Mouse (Mus musculus) large intestine, adult 2 months (tissue): ENCODE data around the gene Ssmem1. TPM values are rescaled to one million over a fixed set of nuclear protein-coding genes. Genes with fewer than 3 reads are reported as not detected.

Experiments used
- DNase-seq: peaks from one replicate; pipeline ENCODE4 v3.0.0-alpha.2; 2012; ENCODE audit warnings: low read depth, low spot score
- WGBS: fragments of 180-500 bp; shearing (Covaris S2); methylation state at CpG from one replicate; pipeline ENCODE4 v1.1.7; 2018; 5-methylcytosine and 5-hydroxymethylcytosine counted together
- polyA plus RNA-seq: library from polyadenylated mRNA; depleted of rRNA; stranded (reverse); fragments of >200 nt; gene quantifications from 2 replicates; pipeline ENCODE4 v1.2.3, GENCODE M21; 2012

Gene Ssmem1
- polyA plus RNA-seq, 1 experiment = not detected

DNA sequence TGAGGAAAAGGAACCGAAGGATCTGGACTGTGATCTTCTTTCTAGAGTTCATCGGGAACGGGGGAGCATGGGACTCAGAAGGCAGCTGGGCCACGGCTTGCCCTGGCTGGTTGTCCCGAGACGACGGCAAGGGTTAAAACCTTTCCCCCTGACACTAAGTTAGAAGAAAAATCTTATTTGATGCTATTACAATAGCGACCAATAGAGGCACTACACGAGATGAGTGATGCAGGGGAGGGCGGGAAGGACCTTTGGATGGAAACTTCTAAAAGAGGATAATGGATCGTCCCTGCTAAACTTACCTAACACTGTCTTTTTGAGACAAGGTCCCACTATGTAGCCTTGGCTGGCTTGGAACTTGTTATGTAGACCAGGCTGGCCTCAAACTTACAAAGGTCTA, 10.8 kb downstream of the Ssmem1 start:
- 60% methylated on average over 11 of the region's 11 CpGs for WGBS
- no peak for DNase-seq

DNA sequence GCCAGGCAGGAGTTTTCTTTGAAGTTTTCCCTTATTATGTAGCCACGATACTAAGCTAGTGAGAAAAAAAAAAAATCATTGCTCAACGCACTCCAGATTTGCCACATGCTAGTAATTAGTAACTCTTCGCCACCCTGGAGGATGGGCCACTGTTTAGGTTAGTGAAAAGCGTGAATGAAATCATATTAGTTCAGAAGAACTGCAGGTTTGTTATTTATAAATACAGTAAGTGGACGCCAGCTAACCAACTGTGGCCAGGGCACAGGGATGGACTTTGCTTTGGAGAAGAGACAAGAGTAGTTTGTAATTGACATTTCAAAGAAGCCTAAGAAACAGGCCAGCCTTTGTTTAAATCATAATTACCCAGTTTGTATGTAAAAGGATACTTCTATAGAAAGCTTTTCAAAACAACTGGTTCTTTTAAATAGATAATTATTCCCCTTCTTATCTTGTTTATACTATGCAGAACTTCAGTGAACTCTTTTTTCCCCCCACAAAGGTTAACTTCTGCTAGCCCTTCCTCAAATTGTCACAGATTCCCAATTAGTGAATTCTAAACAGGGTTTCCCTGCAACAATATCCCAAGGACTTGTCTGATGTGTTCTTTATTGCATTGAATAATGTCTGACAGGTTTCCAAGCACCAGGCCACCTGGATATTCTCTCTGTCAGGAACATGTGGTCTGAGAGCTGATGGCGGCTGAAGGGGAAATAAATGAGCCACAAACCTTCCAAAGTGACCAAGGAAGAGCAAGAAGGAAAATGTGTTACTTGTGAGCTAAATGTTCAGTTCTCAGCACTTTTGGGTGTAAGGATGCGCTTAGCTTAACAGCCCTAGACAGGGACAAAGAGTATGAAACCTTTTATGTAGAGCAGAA, 16.0 kb downstream of the Ssmem1 start:
- WGBS = 72% methylated on average over 7 of the region's 7 CpGs
- no peak for DNase-seq

DNA sequence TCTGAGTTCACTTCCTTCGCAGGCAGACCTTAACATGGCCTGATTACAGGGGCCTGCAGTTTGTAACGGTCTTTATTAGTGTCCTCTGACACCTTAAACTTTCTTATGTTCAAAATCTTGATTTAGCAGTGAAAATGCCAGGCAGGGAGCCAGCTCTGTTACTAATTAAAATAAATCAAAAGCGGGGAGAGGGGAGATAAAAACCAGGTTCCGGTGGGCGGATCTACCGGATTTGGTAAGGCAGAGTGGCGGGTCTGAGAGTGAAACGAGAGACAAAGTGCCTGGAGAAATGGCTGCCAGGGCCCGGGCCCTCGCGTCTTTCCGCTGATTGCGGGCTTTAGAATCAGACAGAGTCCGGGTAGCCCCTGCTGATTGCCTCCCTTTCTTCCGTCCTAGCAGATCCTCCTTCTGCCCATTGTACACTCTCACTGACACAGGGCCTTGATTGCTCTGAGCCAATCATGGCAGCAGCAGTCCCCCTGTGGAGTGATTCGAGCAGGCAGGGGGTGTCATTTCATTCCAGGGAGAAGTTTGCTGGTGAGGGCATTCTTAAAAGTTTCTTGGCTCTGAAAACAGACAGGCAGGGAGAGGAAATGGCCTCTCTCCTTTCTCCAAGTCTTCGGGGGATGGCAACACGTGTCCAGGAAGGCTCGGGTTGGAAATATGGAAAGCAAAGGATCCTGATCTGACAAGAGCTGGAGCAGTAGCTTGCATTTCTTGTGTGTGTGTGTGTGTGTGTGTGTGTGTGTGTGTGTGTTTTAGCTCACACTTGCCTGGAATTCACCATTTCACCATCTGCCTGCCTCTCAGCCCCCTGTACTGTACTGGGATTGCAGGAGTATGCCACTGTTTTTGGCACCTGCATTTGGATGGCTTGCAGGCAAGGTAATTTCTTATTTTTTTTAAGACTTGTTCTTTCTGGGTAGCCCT, 17.2 kb downstream of the Ssmem1 start:
- DNase-seq = no peak
- WGBS = 60% methylated on average over 19 of the region's 19 CpGs

DNA sequence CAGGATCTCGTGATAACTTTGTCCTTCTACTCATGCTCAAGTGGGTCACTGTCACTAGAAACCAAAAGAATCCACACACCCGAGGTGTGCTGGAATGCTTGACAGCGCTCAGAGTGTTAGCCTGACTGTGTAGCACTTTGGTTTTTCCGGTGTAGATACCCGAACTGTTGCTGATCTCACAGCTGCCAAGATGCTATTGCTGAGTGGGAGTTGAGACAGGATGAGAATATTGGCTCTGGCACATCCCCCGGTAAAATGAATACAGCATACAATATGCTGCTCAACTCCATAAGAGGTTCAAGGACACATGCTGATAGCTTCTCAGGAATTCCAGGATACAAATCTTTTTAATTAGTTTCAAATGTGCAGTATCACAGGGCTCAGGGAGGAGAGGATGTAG, 19.2 kb downstream of the Ssmem1 start:
- WGBS = 67% methylated on average over 6 of the region's 6 CpGs
- no peak for DNase-seq

DNA sequence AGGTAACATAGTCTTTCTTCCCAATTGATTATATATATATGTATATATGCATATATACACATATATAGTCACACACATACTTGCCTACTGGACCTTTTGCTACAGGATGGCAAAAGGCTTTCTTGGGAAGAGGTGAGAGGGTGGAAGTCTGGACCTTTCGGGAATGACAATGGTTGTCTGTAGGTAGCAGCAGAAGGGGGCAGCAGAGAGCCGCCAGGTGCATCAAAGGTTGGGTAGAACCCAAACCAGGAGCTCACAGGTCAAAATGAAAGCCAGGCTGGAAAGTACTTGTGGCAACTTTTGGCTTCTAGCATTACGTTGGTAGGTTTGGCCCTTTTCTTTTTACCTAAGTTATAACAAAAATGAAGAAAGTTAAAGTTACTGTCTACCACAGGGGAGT, 25.7 kb downstream of the Ssmem1 start:
- 44% methylated on average over 3 of the region's 3 CpGs for WGBS
- DNase-seq = no peak

DNA sequence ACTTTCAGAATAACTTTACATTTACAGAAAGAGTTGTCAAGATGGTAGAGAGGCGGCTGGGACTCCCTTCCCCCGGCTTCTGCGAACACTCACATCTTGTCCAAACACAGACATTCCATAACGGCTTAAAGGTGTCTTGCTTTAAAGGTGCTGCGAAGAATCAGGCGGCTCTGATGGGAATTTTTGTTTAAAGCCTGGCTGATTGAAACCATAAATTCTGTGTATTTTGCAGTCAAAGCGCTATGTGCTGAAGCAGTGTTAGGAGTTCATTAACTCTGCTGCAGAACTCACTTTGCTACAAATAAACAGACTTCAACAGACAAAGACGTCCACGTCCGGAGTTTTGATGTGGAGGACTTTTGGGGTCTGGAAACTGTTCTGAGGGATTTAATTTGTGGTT, 28.6 kb downstream of the Ssmem1 start:
- 70% methylated on average over 10 of the region's 10 CpGs for WGBS

DNA sequence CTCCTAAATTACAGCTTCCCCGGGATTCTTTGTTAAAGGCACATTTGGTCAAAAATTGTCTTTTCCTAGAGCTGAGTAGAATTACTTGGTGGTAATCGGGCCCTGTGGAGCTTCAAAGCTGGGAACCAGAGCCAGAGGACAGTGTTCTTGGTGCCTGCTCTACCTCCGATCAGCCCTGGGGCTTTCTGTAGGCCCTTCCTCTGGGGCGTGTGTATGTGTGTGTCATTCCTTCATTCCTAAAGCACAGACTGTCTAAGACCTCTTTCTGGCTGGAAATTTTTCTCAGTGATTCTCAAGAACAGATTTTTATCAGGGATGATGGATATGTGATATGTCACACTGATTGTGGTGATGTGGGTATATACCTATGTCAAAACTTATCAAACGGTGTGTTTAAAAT, 29.2 kb downstream of the Ssmem1 start:
- WGBS = 82% methylated on average over 5 of the region's 5 CpGs
- DNase-seq = no peak

More for the DNA sequence above, 28.6 kb downstream of the Ssmem1 start:
- DNase-seq = no peak

DNA sequence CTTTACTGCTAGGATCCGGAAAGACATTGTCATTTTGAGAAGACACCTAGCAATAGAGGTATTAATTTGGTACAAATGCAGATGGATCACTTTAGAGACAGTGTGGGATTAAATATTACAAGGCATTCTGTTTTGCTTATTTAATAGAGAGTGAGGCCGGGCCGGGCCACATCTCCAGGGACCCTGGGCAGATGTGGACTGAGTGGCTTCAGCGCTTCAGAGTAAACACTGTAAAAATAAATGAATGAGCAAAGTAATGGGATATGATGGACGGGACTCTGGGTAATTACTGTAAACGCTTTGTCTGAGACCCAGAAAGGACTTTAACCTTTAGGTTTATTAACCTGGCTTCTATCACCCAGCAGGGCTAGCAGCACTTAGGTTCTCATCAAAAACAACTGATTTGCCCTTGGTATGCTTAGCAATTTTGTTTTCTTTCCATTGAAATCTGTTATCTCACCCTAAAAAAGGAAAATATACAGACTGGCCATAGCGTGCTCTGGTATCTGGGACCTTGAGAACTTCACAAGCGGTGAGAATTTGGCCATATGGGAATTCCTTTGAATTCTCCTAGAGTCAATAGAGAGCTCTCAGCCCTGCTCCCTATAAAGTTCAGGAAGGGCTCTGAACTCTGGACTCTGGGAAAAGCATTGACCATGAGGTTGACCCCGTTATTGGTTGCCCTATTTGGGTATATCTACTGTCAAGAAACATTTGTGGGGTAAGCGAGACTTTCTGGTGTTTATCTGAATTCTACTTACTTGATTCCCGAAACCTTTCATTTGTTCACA, 31.6 kb downstream of the Ssmem1 start, which contains the start of gene Cpa2:
Gene Cpa2 (plus strand): TSS at position 574 of the 791 bp plus-strand sequence.
- 37% methylated on average over 11 of the region's 11 CpGs for WGBS
- no peak for DNase-seq

DNA sequence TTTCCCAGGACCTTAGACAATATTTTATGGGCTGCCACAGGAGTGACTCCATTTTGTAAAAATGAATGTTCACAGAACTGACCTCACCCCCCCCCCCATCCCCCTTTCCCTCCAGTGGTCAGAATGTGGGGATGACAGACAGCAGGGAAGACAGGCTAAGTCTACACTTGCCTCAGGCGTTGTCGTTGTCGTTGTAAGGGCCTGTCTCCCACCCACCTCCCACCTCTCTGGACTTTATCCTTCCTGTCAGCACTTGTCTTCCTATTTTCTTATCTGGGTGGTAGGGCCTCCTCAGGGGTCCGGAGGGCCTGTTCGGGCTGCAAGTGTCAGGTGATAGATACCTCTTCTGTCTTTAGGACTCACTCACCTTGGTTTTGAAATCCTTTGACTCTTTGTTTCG, 32.6 kb downstream of the Ssmem1 start:
- 98% methylated on average over 6 of the region's 6 CpGs for WGBS

DNA sequence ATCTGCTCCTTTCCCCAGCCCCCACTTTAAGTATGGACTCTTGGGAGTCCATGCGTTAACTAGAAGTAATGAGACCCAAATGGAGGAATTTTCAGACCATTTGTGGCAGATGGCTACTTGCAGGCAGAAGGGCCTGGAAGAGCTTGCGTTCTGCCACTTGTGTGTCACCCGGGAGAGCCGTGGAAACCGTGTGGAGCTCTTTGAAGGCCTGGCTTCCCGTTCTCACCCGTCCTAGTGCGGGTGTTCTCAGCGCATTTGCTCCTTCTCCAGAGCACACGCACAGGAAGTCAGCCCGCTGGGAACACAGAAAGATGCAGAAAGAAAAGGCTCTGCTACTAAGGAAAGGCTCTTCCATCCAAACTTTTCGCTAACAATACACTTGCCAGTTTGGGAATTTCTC, 33.4 kb downstream of the Ssmem1 start:
- DNase-seq = no peak
- 84% methylated on average over 12 of the region's 12 CpGs for WGBS

More for the DNA sequence above, 32.6 kb downstream of the Ssmem1 start:
- DNase-seq = no peak

DNA sequence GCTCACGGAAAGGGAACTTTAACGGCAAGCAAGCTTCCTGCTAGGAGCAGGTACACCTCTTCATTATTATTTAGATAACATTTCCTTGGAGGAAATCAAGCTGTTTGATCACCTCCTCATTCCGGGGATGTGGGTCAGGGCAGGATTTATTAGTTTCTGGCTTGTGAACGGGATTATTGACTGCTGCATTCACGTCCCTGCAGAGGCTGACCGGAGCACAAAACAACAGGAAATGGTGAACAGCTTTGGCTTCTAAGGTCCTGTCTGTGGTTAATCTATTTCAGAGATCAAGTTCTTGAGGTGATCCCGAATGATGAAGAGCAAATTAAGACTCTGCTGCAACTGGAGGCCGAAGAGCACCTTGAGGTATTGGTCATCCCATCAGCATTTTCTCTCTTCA, 34.2 kb downstream of the Ssmem1 start:
- 20% methylated on average over 8 of the region's 8 CpGs for WGBS
- DNase-seq = no peak

DNA sequence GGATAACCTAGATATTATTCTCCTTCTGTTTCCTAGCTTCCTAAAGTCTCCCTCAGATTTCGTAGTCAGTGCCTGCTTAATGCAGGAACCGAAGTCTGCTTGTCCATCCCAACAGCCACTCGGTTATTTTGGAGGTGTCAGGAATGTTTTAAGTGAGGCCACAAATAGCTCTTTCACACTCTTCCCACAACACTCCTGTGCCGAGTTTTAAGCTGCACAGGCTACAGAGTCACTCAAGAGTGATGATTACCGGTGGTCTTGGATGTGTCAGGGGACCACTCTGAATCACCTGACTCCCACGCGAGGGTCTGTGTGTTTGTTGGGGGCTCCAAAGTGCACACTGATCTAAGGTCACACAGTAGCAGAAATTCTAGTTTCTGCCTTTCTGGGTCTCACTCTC, 36.0 kb downstream of the Ssmem1 start:
- no peak for DNase-seq
- WGBS = 90% methylated on average over 7 of the region's 7 CpGs

DNA sequence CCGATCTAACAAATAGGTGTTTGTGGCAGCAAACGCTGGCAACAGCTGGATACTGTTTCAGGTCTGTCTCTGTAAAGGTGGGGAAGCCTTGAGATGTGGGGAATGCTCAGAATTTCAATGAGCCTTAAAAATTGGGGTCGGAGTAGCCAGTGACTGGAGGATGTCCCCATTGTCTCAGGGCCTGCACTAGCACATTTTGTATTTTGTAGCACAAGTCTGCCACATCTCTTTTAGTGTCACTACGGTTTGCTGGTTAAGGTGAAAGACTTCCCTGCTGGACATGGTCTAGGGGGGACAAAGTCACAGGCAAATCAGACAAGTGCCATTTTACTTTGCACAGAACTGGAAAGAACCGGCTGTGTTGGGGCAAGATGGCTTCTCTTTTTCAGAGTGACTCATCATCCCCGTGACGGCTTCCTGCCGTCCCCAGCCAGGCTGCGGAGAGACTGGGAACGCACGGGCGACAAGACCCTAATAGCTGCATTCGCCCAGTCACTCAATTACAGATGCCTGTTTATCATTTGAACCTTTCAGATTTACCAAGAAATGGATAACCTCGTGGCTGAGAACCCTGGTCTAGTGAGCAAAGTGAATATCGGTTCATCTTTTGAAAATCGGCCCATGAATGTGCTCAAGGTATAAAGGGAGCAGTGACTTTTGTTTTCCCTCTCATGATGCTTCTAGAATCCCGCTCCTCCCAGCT, 37.1 kb downstream of the Ssmem1 start:
- 66% methylated on average over 17 of the region's 17 CpGs for WGBS
- DNase-seq = no peak

DNA sequence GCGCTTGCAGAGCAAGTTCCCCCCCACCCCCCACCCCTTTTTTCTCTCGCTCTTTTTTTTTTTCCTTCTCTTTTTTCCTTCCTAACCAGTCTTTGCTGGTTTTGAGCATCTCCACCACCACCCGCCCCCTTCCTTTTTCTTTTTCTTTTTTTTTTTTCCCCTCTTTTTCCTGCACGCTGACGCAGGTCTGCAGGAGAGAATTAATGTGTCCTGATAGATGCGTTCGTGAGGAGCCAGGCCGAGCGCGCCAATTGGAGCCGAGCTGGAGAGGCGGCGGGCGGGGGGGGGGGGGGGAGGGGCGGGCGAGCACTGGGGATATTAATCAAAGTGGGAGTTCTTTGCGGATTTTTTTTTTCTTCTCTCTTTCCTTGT, 37.6 kb downstream of the Ssmem1 start:
- no peak for DNase-seq
- 56% methylated on average over 17 of the region's 17 CpGs for WGBS

DNA sequence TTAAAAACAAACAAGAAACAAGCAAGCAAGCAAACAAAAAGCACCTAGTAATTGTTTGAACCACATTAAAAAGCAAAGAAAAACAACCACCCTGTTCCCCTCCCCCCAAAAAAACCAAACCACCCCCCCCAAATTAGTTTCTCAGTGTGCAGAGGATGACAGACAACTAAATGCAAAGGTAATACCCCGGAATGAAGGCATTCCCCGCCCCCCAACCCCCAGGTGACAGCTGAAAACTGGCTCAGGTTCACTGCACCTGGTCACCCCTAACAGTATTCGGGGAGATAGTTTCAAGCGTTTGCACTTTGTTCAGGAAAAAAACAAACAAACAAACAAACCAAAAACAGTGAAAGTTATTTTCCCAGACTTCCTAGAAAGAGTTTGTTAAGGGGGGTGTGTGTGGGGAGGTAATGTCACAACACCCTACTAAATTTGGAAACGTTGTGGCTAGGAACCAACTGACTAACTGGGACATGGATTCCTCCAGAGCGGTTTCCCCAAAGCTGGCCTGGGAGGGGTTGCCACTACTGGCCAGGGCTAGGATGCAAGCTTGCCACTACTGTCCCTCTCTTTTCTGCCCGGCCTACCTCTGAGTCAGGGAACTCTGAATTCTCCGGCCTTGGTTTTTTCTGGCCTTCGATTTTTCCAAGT, 38.1 kb downstream of the Ssmem1 start:
- WGBS = 57% methylated on average over 9 of the region's 9 CpGs
- DNase-seq = no peak

DNA sequence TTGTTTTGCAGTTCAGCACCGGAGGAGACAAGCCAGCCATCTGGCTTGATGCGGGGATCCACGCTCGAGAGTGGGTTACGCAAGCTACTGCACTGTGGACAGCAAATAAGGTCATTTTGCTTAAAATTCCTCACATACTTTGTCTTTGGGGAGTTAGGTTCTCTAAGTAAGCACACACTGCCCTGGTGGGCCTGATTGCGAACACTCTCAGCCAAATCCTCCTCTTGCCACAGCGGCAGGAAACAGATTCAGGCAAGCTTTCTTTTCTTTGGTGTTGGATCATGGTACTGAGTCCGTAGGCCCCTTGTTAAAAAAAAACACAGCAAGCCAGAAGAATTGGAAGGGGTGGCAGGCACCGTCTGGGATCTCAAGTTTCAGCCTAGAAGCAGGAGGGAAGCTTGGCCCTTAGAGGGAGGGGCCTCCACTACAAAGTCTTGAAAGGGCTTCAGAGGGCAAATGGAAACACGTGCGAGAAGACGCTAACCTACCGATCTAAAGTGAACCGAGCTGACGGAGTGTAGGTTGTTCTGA, 39.6 kb downstream of the Ssmem1 start:
- no peak for DNase-seq
- 72% methylated on average over 15 of the region's 15 CpGs for WGBS

DNA sequence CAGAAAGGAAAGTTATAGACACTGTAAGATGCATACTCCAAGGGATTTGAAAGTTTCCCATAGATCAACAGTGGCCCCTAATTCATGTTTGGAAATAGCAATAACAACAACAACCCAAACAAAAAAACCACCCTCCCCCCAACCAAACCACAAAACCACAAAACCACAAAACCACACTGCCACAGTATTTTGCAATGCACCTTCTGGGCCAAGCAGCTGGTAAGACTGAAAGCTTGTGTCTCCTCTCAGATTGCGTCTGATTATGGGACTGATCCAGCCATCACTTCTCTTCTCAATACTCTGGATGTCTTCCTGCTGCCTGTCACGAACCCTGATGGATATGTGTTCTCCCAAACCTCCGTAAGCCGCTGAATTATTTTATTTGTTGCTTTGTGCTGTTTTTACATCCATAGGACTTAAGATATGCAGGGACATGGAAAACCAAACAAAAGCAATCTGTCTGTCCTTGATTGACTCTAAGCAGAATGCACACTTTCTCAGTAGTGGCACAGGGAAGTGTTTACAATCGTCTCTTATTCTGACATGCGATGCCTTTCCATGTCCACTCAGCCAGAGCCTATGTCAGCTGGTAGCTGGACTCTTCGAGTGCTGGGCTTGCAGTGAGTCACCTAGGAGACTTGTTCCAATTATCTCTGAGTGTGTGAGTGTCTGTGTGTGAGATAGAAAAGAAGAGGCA, 41.0 kb downstream of the Ssmem1 start:
- WGBS = 83% methylated on average over 7 of the region's 7 CpGs
- DNase-seq = no peak

DNA sequence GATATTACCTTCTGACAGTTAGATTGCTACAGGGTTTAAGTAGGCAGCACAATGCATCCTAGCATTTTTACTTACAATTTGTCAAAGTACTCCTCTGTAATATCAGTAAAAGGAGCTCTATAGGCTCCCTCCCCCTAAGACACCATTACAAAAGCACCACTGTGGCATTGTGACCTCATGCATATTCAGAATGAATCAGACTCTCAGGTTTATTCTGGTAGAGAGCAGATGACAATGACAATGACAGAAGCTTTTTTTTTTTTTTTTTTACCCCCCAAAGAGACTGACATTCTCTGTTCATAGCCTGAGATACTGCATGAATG, 41.5 kb downstream of the Ssmem1 start:
- DNase-seq = no peak
